In genomic region chr10:69607611-69608119, GRCm38 (mm10) we compare ENCODE assay signal across 14 mouse cellular contexts.
DNase-seq lines count a peak whose midpoint lies in the region; ATAC-seq and TF ChIP-seq lines count a peak whose summit lies in the region.
"Had no signal": no experiment of that assay in that cellular context is flagged by ENCODE, and none has a peak within 500 bp of the region (broad histone marks: within the 10 kb centered on the region; RNA-seq: fewer than 3 reads in every experiment).

No protein-coding gene starts in this region.

- H3K4me3 ChIP-seq in hindbrain, embryonic 14.5 days (replicated peaks; ENCODE audit: low read length) = no peak overlapping the region
- no peak overlapping the region for H3K4me3 ChIP-seq in hindbrain, embryonic 11.5 days (ENCODE audit: low read depth, low read length)
- H3K4me3 ChIP-seq in midbrain, embryonic 11.5 days (ENCODE audit: low read depth, low read length) = no peak overlapping the region
- H3K4me3 ChIP-seq in midbrain, postnatal 0 days (ENCODE audit: low read depth, low read length) = no peak overlapping the region
- no peak overlapping the region for H3K4me3 ChIP-seq in midbrain, embryonic 16.5 days (ENCODE audit: low read depth, low read length)
- no peak overlapping the region for H3K4me3 ChIP-seq in left cerebral cortex, adult 2 months
- H3K4me3 ChIP-seq: forebrain, embryonic 15.5 days; heart, embryonic 12.5 days had no signal

- peak overlapping the region; percentile 2; the same call in 1 of the 2 replicates for H3K4me2 ChIP-seq in hindbrain, embryonic 14.5 days (replicated peaks)
- H3K4me2 ChIP-seq in hindbrain, embryonic 11.5 days (replicated peaks; ENCODE audit: low read depth, low read length) = no peak overlapping the region
- H3K4me2 ChIP-seq in midbrain, embryonic 11.5 days = no peak overlapping the region
- H3K4me2 ChIP-seq in midbrain, postnatal 0 days (ENCODE audit: low read depth, low read length, poor library complexity, severe bottlenecking) = no peak overlapping the region
- no peak overlapping the region for H3K4me2 ChIP-seq in midbrain, embryonic 16.5 days (ENCODE audit: low read length)
- H3K4me2 ChIP-seq: forebrain, embryonic 15.5 days; heart, embryonic 12.5 days had no signal

- TF ChIP-seq CTCF in midbrain, postnatal 0 days (IDR thresholded peaks at IDR 0.05) = no peak
- TF ChIP-seq CTCF in left cerebral cortex, adult 2 months (IDR thresholded peaks at IDR 0.05) = no peak; the same call in none of the 2 replicates

- intact Hi-C loops in left cerebral cortex, adult 2 months (cut with DNase I) = no loop called here

- no peak overlapping the region for H3K9ac ChIP-seq in hindbrain, embryonic 14.5 days
- H3K9ac ChIP-seq in hindbrain, embryonic 11.5 days (ENCODE audit: low read depth, low read length) = no peak overlapping the region
- no peak overlapping the region for H3K9ac ChIP-seq in midbrain, embryonic 11.5 days (ENCODE audit: low read length)
- H3K9ac ChIP-seq in midbrain, postnatal 0 days (replicated peaks; ENCODE audit: low read length, poor library complexity, severe bottlenecking) = no peak overlapping the region
- no peak overlapping the region for H3K9ac ChIP-seq in midbrain, embryonic 16.5 days (ENCODE audit: low read depth, low read length)
- H3K9ac ChIP-seq: forebrain, embryonic 15.5 days; heart, embryonic 12.5 days had no signal

- no peaks in the 10 kb centered on the region for H3K27me3 ChIP-seq in hindbrain, embryonic 14.5 days (ENCODE audit: control insufficient read depth, insufficient read depth, low read length)
- H3K27me3 ChIP-seq in hindbrain, embryonic 11.5 days (ENCODE audit: control insufficient read depth, insufficient read depth, low read length) = no peaks in the 10 kb centered on the region
- H3K27me3 ChIP-seq in midbrain, embryonic 11.5 days (ENCODE audit: control insufficient read depth, insufficient read depth, low read length) = no peaks in the 10 kb centered on the region
- no peaks in the 10 kb centered on the region for H3K27me3 ChIP-seq in midbrain, postnatal 0 days (ENCODE audit: insufficient read depth, low read length)
- no peaks in the 10 kb centered on the region for H3K27me3 ChIP-seq in midbrain, embryonic 16.5 days (ENCODE audit: control insufficient read depth, insufficient read depth, low read depth, low read length)
- H3K27me3 ChIP-seq: forebrain, embryonic 15.5 days; heart, embryonic 12.5 days had no signal

- no peaks in the 10 kb centered on the region for H3K36me3 ChIP-seq in hindbrain, embryonic 14.5 days (replicated peaks; ENCODE audit: control insufficient read depth, insufficient read depth)
- no peaks in the 10 kb centered on the region for H3K36me3 ChIP-seq in hindbrain, embryonic 11.5 days (ENCODE audit: control insufficient read depth, insufficient read depth, low read length)
- no peaks in the 10 kb centered on the region for H3K36me3 ChIP-seq in midbrain, embryonic 11.5 days (ENCODE audit: control insufficient read depth, insufficient read depth, low read length)
- H3K36me3 ChIP-seq in midbrain, postnatal 0 days (ENCODE audit: insufficient read depth, low read length) = no peaks in the 10 kb centered on the region
- H3K36me3 ChIP-seq in midbrain, embryonic 16.5 days (ENCODE audit: control insufficient read depth, insufficient read depth, low read length) = 0 out of 2 replicates have a peak, but pooled peaks cover 4% of the 10 kb centered on the region
- H3K36me3 ChIP-seq: forebrain, embryonic 15.5 days; heart, embryonic 12.5 days had no signal

- H3K9me3 ChIP-seq in hindbrain, embryonic 14.5 days (ENCODE audit: control insufficient read depth, low read length) = no peaks in the 10 kb centered on the region
- H3K9me3 ChIP-seq in hindbrain, embryonic 11.5 days (ENCODE audit: control insufficient read depth, low read length) = no peaks in the 10 kb centered on the region
- H3K9me3 ChIP-seq in midbrain, embryonic 11.5 days (ENCODE audit: control insufficient read depth, low read length) = no peaks in the 10 kb centered on the region
- H3K9me3 ChIP-seq in midbrain, postnatal 0 days (ENCODE audit: low read length) = no peaks in the 10 kb centered on the region
- H3K9me3 ChIP-seq in midbrain, embryonic 16.5 days (replicated peaks; ENCODE audit: control insufficient read depth, low read length, poor library complexity, severe bottlenecking) = no peaks in the 10 kb centered on the region
- H3K9me3 ChIP-seq: forebrain, embryonic 15.5 days; heart, embryonic 12.5 days had no signal

- no peak overlapping the region for H3K27ac ChIP-seq in hindbrain, embryonic 14.5 days
- no peak overlapping the region for H3K27ac ChIP-seq in hindbrain, embryonic 11.5 days (ENCODE audit: low read depth, low read length)
- no peak overlapping the region for H3K27ac ChIP-seq in midbrain, embryonic 11.5 days (ENCODE audit: low read depth, low read length)
- H3K27ac ChIP-seq in midbrain, postnatal 0 days (ENCODE audit: low read depth, low read length) = no peak overlapping the region; the same call in 1 of the 2 replicates
- H3K27ac ChIP-seq in midbrain, embryonic 16.5 days (ENCODE audit: low read length) = peak overlapping the region; percentile 14
- H3K27ac ChIP-seq in left cerebral cortex, adult 2 months = no peak overlapping the region
- H3K27ac ChIP-seq: forebrain, embryonic 15.5 days; macrophage had no signal

- no peak for ATAC-seq in hindbrain, embryonic 14.5 days (ENCODE audit: low FRiP score)
- no peak for ATAC-seq in hindbrain, embryonic 11.5 days (ENCODE audit: low FRiP score)
- no peak for ATAC-seq in midbrain, embryonic 11.5 days (ENCODE audit: low FRiP score)
- ATAC-seq in midbrain, postnatal 0 days (ENCODE audit: low FRiP score) = no peak
- no peak for ATAC-seq in midbrain, embryonic 16.5 days
- ATAC-seq: forebrain, embryonic 15.5 days had no signal

- H3K4me1 ChIP-seq in hindbrain, embryonic 14.5 days (replicated peaks; ENCODE audit: control insufficient read depth, insufficient read depth, low read length) = peaks cover 34% of the 10 kb centered on the region
- H3K4me1 ChIP-seq in hindbrain, embryonic 11.5 days (replicated peaks; ENCODE audit: control insufficient read depth, insufficient read depth, low read length) = peaks cover 2% of the 10 kb centered on the region; the same call in 1 of the 2 replicates
- H3K4me1 ChIP-seq in midbrain, embryonic 11.5 days (ENCODE audit: control insufficient read depth, insufficient read depth, low read length) = no peaks in the 10 kb centered on the region
- H3K4me1 ChIP-seq in midbrain, postnatal 0 days (ENCODE audit: insufficient read depth, low read length) = no peaks in the 10 kb centered on the region; the same call in 1 of the 2 replicates
- H3K4me1 ChIP-seq in midbrain, embryonic 16.5 days (ENCODE audit: control insufficient read depth, insufficient read depth, low read length) = peaks cover 24% of the 10 kb centered on the region

- 56% methylated on average over 14 of the region's 14 CpGs for WGBS in hindbrain, embryonic 14.5 days
- whole genome bisulfite sequencing in hindbrain, embryonic 11.5 days = 79% methylated on average over 14 of the region's 14 CpGs
- 77% methylated on average over 14 of the region's 14 CpGs for WGBS in midbrain, embryonic 11.5 days
- 69% methylated on average over 14 of the region's 14 CpGs for WGBS in midbrain, postnatal 0 days
- 63% methylated on average over 14 of the region's 14 CpGs for WGBS in midbrain, embryonic 16.5 days

- DNase-seq in hindbrain, embryonic 14.5 days (ENCODE audit: low spot score) = no peak
- DNase-seq in hindbrain, embryonic 11.5 days (ENCODE audit: low spot score) = no peak
- DNase-seq in midbrain, embryonic 11.5 days (ENCODE audit: low spot score, missing footprints) = peak; percentile 19
- no peak for DNase-seq in midbrain, postnatal 0 days (ENCODE audit: low spot score)
- DNase-seq in ES-CJ7 (ENCODE audit: low read depth, low spot score) = peak; percentile 65
- DNase-seq in embryo, embryonic 10 days (ENCODE audit: low spot score) = no peak
- no peak for DNase-seq in left cerebral cortex, adult 2 months (ENCODE audit: extremely low spot score in 1 of 2, low spot score in 2 of 2)
- DNase-seq: cerebellum, postnatal 10 days; gastrocnemius, postnatal 10 days; kidney, adult 18-20 months had no signal

Comparison
In these comparisons a context has a peak if more than half of its experiments do, and no peak if none do; other contexts are left out.
1. DNase-seq: peak in midbrain, embryonic 11.5 days (single experiment) and ES-CJ7 (single experiment); none in hindbrain, embryonic 14.5 days (single experiment), hindbrain, embryonic 11.5 days (single experiment), midbrain, postnatal 0 days (single experiment), embryo, embryonic 10 days (single experiment) and left cerebral cortex, adult 2 months (0 of 2).